Mouse (Mus musculus) T-helper 17 cell (primary cell): ENCODE data around the gene Urb2.

Experiments
- in situ Hi-C, 2 experiments: fragments of 300-600 bp; cut with MboI, MseI; formaldehyde crosslinking; loops; 1 replicate in 1 of 2; 2 replicates in 1 of 2; pipeline ENCODE4 v1.15.1; 2025; ENCODE audit warnings: high pct_unique_total_duplicates in 2 of 2

Urb2 gene

GRCm38 (mm10) chr8:124076416-124076815, 55.1 kb downstream of the Urb2 start:
- in situ Hi-C loops, result no loop called here

GRCm38 (mm10) chr8:124077377-124077776, 56.1 kb downstream of the Urb2 start:
- in situ Hi-C loops, result no loop called here

- in situ Hi-C loops, result no loop called here
Measured at GRCm38 (mm10) chr8:124077998-124078397, 56.7 kb downstream of the Urb2 start.

DNA sequence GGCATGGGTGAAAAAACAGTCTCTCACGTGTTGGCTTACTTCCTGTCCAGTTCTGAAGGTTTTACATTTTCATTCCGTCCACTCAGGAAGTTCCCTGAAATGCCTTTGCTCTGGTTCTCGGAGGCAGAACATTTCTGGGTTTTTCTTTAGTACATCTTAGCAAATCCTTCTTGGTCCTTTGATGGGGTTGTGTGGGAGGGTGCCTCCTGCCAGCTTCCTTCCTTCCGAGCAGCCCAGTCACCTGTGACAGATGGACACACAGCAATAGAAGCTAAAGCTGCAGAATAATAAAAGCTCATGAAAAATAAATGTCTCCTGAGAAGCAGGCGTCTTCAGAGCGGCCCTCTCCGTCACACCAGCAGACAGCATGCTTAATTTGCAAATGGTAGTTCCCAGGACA, 57.7 kb downstream of the Urb2 start:
- in situ Hi-C loops, result no loop called here

- in situ Hi-C loops, result no loop called here
Measured at GRCm38 (mm10) chr8:124080467-124081326, 59.4 kb downstream of the Urb2 start.

DNA sequence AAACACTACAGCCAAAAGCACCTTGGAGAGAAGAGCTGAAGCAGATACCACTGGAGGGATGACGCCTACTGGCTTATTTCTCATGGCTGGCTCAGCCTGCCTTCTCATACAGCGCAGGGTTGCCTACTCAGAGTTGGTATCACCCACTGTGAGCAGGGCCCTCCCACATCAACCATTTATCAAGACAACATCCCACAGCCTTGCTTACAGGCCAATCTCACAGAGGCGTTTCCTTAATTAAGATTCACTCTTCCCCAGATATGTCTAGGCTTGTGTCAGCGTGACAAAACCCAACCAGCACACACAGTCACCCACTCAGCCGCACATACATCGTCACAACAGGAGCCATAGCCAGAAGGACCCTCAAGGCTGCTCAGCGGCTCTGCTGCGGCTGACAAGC, 61.3 kb downstream of the Urb2 start:
- in situ Hi-C loops, result no loop called here

- in situ Hi-C loops, result no loop called here
Measured at GRCm38 (mm10) chr8:124083611-124084010, 62.3 kb downstream of the Urb2 start.

DNA sequence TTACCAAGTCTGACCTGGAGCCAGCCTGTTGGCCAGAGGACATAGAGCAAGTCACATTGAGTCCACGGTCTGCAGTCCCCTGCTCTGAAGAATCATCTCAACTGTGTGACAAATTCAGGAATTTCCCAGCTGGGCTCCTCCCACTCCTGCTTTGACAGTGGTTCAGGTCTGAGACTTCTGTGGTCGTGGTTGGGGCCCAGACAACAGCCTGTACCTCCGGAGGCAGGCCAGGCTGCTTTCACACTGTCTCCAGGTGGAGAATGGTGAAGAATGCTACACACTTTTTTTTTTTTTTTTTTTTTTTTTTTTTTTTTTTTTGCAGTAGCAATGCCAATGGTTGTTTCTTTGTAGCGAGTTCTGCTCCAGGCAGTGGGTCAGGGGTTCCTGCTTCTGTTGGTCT, 64.4 kb downstream of the Urb2 start:
- in situ Hi-C loops, result no loop called here

GRCm38 (mm10) chr8:124088092-124088613, 66.8 kb downstream of the Urb2 start:
- in situ Hi-C loops, result no loop called here

GRCm38 (mm10) chr8:124089016-124089415, 67.7 kb downstream of the Urb2 start:
- in situ Hi-C loops, result no loop called here

DNA sequence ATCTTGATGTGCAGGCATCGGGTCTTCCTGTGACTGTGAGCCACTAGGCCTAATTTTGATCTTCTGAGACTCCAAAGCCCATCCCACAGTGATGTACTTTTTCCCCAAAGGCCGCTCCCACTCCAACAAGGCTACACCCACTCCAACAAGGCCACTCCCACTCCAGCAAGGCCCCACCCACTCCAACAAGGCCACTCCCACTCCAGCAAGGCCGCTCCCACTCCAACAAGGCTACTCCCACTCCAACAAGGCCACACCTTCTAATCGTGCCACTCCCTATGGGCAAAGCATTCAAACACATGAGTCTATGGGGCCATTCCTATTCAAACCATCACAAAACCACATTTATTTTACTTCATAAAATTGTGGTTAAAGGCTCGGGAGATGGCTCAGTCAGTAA, 69.2 kb downstream of the Urb2 start:
- in situ Hi-C loops, result no loop called here
